Mouse (Mus musculus): ENCODE measurements around the gene Gm21887.
"Not testable (repeated sequence)": the region's sequence is repeated elsewhere in the genome, so short reads cannot be mapped to it uniquely, and the experiment has no call there.

The Gm21887 gene

GRCm38 (mm10) chrX:169983401-169984165 is 25.9 kb upstream of the Gm21887 start:
- DNase-seq (ENCODE audit: low read depth) = peak; percentile 10

GRCm38 (mm10) chrX:169984331-169984730 is 25.1 kb upstream of the Gm21887 start:
- DNase-seq (ENCODE audit: low read depth) = peak; percentile 4

GRCm38 (mm10) chrX:169984853-169985252 is 24.6 kb upstream of the Gm21887 start:
- peak; percentile 14 for DNase-seq (ENCODE audit: low read depth)

- DNase-seq (ENCODE audit: low read depth) = peak; percentile 19
These were observed 23.7 kb upstream of the Gm21887 start for GRCm38 (mm10) chrX:169985796-169986195.

GRCm38 (mm10) chrX:169986519-169987367 is 22.7 kb upstream of the Gm21887 start:
- peak; percentile 79 for DNase-seq (ENCODE audit: low read depth)

- DNase-seq (ENCODE audit: low read depth) = peak; percentile 46
These were observed 22.1 kb upstream of the Gm21887 start for GRCm38 (mm10) chrX:169987368-169987837.

- peak; percentile 32 for DNase-seq (ENCODE audit: low read depth)
These were observed 20.8 kb upstream of the Gm21887 start for GRCm38 (mm10) chrX:169988571-169989218.

- DNase-seq (ENCODE audit: low read depth) = peak; percentile 51
These were observed 20.3 kb upstream of the Gm21887 start for GRCm38 (mm10) chrX:169989219-169989595.

GRCm38 (mm10) chrX:169989691-169990631 is 19.5 kb upstream of the Gm21887 start:
- peak; percentile 67 for DNase-seq (ENCODE audit: low read depth)

GRCm38 (mm10) chrX:169991128-169991873 is 18.2 kb upstream of the Gm21887 start:
- peak; percentile 100 for DNase-seq (ENCODE audit: low read depth)

- DNase-seq (ENCODE audit: low read depth) = not testable (repeated sequence)
These were observed 17.2 kb upstream of the Gm21887 start for GRCm38 (mm10) chrX:169992086-169992930.

- not testable (repeated sequence) for DNase-seq (ENCODE audit: low read depth)
These were observed 16.4 kb upstream of the Gm21887 start for GRCm38 (mm10) chrX:169992951-169993547.

- DNase-seq (ENCODE audit: low read depth) = not testable (repeated sequence)
These were observed 15.2 kb upstream of the Gm21887 start for GRCm38 (mm10) chrX:169994011-169994865.

GRCm38 (mm10) chrX:169994866-169995711 is 14.4 kb upstream of the Gm21887 start:
- DNase-seq (ENCODE audit: low read depth) = not testable (repeated sequence)

GRCm38 (mm10) chrX:169995909-169996521 is 13.4 kb upstream of the Gm21887 start:
- DNase-seq (ENCODE audit: low read depth) = not testable (repeated sequence)

GRCm38 (mm10) chrX:169996926-169997325 is 12.5 kb upstream of the Gm21887 start:
- DNase-seq (ENCODE audit: low read depth) = peak; percentile 100

- DNase-seq (ENCODE audit: low read depth) = not testable (repeated sequence)
These were observed 12.0 kb upstream of the Gm21887 start for GRCm38 (mm10) chrX:169997456-169997853.
